Mouse (Mus musculus) ES-CJ7 (cell line): ENCODE data around the gene Gpr155.

Source experiments
- DNase-seq: peaks from one replicate; pipeline ENCODE4 v3.0.0; 2011; ENCODE audit warnings: low read depth, low spot score

Gene Gpr155

GRCm38 (mm10) chr2:73322991-73323390 is 63.4 kb downstream of the Gpr155 start:
- peak; percentile 47 for DNase-seq

GRCm38 (mm10) chr2:73319218-73319617 is 67.2 kb downstream of the Gpr155 start:
- no peak for DNase-seq

- no peak for DNase-seq
Measured at GRCm38 (mm10) chr2:73317426-73317825, 68.9 kb downstream of the Gpr155 start.

GRCm38 (mm10) chr2:73314311-73314710 is 72.1 kb downstream of the Gpr155 start:
- DNase-seq, result no peak

DNA sequence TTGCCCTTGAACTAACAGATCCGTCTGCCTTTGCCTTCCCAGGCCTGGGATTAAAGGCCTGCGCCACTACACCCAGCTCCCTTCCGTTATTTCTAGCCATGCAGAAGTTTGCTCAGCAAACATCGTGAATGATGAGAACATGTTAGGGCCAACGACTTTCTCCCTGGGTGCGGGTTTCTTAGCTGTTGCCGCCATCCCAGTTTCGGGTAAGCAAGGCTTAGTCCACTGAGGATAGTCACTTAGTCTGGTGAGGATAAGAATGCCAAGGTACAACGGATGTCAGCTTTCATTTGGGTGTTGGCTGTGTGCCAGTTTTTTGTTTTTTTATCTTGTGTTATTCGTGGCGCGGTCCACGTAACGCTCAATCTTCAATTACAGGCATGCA is 73.3 kb downstream of the Gpr155 start:
- DNase-seq, result peak; percentile 31

- DNase-seq, result peak; percentile 98
Measured at GRCm38 (mm10) chr2:73312152-73313116, 73.9 kb downstream of the Gpr155 start, which contains the start of the genes Scrn3 and Cir1. Gene Scrn3, plus strand, starts transcription at chr2:73312601. Gene Cir1, minus strand, starts transcription at chr2:73312701.

GRCm38 (mm10) chr2:73306006-73306405 is 80.4 kb downstream of the Gpr155 start:
- no peak for DNase-seq

GRCm38 (mm10) chr2:73304506-73304905 is 81.9 kb downstream of the Gpr155 start:
- DNase-seq, result no peak

DNA sequence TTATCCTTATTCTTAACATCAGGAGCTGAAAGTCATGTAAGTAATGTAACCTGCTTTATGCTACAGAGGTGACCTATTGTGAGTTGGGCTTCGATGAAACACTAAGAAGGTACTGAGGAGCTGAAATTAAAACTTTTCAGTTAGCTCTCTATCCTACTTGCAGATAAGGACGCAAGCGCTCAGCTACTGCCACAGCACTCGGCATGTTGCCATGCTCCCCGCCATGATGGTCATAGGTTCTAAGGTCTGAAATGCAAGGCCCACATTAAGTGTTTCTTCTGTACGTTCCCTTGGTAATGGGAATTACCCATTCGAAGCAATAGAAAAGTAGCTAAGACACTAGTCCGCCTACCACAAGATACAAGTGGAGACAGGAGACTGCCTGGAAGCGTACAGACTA is 83.7 kb downstream of the Gpr155 start:
- DNase-seq, result no peak

DNA sequence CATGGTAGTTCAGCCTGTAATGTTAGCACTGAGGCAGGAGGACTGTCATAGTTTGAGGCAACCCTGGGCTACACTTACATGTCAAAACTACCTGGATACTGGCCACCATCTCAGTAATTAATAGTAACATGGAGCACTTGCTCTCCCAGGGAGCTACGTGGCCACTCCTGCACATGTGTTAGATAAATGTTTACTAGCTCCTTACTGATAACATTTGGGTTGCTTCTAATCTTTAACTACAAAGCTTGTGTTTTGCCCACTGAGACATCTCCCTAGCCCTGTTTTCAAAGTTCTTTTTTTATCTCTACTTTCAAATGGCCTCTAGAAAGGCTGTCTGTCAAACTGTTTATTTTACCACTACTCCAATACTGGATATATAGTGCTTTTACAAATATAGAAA is 84.4 kb downstream of the Gpr155 start:
- DNase-seq, result no peak

- DNase-seq, result no peak
Measured at GRCm38 (mm10) chr2:73298841-73299240, 87.5 kb downstream of the Gpr155 start.

DNA sequence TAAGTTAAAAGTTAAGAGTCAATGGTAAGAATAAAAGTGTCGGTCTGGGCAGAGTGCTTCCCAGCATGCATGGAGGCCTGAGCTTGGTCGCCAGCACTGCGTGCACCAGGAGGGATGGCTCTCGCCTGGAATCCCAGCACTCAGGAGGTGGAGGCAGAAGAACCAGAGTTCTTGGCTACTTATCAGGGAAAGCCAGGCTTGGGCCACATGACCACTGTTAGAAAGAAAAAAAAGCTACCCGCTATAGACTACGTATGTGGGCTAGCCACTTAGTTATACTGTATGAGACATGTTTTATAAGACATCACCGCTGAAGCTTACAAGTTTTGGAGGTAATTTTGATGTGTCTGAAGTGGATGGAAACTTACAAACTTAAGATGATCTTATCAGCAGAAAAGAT is 88.2 kb downstream of the Gpr155 start:
- DNase-seq, result no peak

- DNase-seq, result no peak
Measured at GRCm38 (mm10) chr2:73295023-73295422, 91.3 kb downstream of the Gpr155 start.
